Mouse (Mus musculus) mesoderm, embryonic 11.5 days (tissue): ENCODE data around the gene Nlrp9b.
"Not testable (repeated sequence)": the region's sequence is repeated elsewhere in the genome, so short reads cannot be mapped to it uniquely, and the experiment has no call there.

ENCODE experiments used
- DNase-seq: peaks from one replicate; pipeline ENCODE4 v3.0.0-alpha.2; 2012; ENCODE audit warnings: low read depth, low spot score

Gene Nlrp9b

DNA sequence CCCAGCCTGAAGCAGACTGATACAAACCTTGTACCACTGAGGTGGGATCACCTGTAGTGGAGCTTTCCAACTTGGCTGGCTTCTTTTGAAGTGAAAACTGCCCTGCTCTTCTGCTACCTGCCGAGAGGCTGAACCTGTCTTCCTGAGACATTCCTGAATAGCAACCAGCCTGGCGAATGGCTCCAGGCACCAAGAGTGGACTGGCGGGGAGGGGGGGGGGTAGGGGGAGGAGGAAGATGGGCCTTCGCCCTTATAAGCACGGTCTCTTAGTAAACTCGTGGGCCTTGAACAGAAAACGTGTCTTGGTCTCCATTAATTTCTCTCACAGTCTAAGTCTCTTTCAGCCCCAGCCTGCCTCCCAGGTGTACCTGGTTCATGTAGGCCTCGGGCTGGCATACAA lies at the start of gene Nlrp9b:
TSS of gene Nlrp9b (plus strand) at position 301 of the 400 bp plus-strand sequence.
- not testable (repeated sequence) for DNase-seq

DNA sequence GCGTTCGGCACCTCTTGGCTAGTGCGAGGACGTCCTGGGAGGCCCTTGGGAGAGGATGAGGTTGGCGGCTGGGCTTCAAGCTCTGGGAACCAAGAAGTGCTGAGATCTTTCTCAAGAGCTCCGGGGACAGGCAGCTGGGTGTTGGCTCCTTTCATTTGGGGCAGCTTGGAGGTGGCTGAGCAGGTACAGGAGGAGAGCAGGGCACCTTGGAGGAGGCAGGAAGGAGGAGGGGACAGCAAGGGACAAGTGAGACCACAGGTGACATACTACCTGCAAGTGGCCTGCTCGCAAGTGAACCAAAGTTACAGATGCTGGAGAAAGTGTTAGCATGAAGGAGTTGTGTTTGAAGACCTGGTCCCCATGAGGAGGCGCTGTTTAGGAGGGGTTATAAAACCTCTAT lies 46.6 kb upstream of the Nlrp9b start:
- no peak for DNase-seq

DNA sequence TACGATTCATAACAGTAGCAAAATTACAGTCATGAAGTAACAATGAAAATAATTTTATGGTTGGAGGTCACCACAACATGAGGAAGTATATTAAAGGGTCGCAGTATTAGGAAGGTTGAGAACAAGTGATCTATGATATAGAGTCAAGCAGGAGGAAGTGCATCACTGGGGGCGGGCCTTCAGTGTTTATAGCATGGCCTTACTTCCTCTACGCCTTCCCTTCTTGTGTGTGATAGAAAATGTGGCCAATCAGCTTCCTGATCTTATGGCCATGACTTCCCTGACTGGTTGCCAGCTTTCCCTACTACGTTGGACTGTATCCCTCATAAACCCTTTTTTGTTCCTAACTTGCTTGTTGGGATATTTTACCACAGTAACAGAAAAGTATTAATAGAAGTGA lies 46.1 kb upstream of the Nlrp9b start:
- no peak for DNase-seq

DNA sequence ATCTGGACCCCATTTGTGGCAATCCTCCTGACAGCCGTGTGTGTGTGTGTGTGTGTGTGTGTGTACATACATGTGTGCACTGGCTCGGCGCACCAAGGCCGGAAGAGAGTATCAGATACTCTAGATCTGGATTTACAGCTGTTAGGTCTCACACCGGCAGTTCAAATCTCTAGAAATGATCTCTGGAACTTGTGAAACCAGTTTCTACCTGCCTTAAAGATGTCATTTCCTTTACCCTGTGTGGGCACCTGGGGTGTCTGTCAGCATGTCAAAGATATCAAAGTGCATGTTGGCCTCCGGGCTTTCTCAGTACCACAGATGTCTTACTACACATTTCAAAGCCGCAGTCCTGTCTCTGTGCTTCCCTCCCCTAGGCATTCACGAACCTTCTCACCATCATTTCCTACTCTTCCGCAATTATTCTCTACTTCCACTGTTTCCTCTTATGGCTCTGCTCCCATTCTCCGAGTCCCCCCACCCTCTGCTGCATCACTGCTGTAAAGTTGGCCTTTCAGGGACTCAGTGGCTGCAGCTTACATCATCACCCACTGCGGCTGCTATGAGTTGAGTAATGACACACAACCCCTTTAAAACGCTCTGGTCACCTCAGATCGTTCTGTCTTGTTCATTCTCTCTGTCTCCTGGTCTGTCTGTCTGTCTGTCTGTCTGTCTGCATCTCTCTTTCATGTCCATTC lies 45.3 kb upstream of the Nlrp9b start:
- no peak for DNase-seq

DNA sequence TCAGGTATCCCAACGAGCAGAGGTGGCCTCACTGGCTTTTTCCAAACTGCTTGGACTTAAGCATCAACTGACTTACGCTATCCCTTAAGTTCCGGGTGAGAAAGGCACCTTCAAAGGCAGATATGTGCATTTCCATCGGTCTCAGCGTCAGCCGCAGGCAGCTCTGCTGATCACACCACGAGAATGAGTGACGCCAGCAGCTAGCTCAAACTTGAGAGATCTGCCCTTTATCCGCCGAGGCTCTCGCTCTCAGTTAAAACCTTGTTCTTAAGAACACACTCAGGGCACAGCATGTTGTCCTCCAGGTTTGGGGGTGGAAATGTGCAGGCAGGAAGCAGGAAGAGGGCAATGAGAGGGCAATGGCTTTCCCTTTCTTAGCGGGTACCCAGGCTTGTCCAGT lies 42.3 kb upstream of the Nlrp9b start:
- no peak for DNase-seq

DNA sequence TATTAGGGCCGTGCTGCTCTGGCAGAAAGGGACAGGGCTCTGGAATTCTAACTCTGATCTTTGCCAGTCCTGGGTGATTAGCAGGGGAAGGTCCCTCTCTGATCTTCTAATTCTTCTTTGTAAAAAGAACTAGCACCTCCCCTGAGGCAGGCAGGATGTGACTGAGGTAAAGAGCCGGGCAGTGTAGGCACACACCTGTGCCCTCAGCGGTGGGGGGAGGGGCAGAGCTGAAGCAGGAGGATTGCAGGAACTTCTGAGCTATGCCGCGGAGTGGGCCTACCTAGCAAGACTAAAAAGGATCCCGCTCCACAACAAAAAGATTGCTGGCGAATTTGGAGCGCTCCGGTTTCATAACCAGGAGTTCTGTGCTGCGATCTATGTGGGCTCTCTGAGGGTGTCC lies 41.3 kb upstream of the Nlrp9b start:
- DNase-seq: no peak

DNA sequence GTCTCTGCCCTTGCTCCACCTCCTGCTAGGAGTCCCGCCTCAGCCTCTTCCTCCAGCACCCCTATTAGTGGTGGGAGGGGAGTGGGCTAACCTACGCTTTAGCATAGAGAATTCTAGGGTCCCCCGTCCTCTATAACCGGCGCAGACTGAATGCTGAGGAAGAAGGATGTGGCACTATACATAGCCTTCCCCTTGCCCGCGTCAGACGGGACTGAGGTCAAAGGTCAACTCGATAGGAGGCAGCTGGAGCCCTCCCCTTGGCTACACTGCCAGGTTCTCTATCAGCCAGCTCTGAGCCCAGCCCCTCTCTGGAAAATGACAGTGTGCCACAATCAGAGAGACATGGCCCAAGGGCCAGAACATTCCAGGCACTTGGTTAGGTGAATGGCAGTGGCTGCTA lies 40.7 kb upstream of the Nlrp9b start, which contains the start of gene Igsf23:
TSS of gene Igsf23 (minus strand) at position 168 of the 400 bp plus-strand sequence.
- no peak for DNase-seq

DNA sequence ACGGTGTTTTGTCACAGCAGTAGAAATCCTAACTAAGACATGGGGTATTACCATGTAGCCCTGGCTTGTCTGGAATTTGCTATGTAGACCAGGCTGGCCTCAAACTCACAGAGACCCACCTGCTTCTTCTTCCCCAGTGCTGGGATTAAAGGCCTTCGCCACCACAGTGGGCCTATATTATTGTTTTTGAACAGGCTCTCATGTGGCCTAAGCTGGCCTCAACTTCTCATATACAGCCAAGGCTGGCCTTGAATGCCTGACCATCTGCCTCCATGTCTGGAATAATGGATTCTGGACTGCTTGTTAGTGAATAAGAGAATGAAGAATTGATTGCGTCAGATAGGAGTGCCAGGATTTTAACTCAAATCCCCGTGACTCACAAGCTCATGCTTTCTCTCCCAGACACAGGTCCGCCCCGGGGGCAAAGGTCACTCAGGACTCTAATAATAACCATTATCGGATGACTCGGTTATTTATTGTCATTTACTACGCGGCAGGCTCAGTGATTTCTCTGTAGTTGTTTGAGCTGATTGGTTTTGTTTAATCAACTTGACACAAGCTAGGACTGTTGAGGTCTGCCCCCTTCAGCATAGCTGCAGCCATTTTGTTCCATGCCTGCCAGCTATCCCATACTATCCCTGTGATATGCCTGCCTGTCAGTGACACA lies 38.8 kb upstream of the Nlrp9b start:
- DNase-seq: no peak

DNA sequence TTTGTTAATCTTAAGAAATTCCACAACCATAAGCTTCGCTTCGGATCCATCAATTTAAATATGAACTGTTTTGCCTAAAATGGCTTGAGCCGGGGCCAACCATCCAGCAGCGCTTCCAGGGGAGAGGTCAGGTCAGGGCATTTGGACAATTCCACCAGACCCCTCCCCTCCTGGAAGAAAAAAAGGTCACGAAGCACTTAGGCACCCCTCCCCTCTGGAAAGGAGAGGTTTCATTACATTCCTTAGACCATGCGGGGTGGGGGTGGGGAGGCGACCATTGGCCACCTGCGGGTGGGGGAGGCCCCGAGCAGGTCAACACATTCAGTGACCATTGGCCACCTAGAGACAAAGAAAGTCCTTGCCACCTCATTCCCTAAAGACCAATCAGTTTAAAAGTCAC lies 38.2 kb upstream of the Nlrp9b start:
- no peak for DNase-seq

DNA sequence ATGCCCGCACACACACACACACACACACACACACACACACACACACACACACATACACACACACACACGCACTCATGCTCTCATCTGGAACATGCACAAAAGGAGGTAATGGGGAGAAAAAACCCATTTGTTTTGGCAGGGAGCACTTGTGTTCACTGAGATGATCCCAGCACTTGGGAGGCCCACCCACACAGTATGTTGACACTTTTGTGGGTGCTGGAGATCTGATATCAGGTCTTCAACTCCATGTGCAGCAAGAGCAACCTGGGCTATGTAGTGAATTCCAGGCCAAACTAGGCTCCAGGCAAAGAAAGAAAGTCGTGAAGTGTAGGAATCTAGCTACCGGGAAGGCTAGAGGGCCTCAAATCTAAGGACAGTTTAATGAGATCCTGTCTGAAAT lies 35.4 kb upstream of the Nlrp9b start:
- no peak for DNase-seq

DNA sequence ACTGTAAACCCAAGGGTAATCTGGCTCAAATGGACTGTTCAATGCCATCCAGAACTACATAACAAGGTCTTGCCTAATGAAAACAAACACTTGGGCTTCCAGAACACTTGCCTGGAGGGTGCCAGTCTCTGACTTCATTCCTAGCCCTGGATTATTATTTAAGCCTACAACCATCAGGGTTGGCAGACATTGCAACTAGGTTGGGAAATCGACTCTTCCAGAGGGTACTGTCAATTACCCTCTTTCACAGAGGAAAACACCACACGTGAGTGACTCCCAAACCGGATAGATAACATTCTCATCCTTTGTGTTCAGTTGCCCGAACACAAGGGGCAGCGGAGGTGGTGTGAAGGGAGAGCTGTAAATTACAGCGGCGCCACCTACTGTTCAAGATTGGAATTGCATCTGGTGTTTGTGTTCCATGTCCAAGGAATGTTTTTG lies 34.9 kb upstream of the Nlrp9b start:
- peak; percentile 92 for DNase-seq

DNA sequence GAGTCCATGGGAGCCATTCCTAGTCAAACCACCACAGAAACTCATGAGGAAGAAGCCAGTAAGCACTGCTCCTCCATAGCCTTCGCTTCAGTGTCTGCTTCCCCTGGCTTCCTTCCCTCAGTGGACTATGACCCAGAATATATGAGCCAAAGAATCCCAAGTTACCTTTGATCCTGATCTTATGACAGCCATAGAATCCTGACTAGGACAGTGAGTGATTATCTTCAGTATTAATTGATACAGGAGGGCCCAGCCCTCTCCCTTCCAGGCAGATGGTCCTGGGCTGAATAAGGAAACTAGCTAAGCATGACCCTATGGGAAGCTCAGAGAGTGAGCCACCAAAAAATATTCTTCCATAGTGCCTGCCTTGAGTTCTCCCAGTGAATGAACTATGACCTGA lies 28.8 kb upstream of the Nlrp9b start:
- no peak for DNase-seq

DNA sequence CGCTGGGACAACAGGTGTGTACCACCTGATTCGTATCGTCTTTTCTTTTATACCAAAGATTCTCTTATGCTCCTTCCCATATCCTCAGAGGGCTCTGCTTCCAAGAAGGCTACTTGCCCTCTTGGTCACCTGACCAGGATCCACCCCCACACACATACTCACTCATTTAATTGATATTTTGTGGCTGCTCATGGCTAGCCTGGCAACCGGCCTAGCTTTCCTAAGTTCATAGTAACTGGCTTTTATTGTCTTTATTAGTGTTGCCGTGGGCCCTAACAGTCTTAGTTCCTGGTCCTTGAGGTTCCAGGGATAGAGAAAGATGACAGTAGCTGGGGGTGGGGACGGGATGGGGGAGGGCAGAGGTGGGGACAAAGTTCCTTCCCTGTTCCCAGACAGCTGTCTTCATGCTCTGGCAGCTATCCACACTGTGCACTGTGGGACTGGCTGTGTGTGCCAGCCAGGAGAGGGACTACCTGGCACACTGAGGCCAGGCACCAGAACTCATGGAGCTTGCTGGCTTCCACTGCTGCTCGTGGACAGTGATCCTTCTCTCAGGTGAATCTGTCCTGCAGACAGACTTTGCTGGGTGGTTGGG lies 26.2 kb upstream of the Nlrp9b start, which contains the start of gene Ceacam20:
TSS of gene Ceacam20 (plus strand) at position 428 of the 595 bp plus-strand sequence.
- no peak for DNase-seq

DNA sequence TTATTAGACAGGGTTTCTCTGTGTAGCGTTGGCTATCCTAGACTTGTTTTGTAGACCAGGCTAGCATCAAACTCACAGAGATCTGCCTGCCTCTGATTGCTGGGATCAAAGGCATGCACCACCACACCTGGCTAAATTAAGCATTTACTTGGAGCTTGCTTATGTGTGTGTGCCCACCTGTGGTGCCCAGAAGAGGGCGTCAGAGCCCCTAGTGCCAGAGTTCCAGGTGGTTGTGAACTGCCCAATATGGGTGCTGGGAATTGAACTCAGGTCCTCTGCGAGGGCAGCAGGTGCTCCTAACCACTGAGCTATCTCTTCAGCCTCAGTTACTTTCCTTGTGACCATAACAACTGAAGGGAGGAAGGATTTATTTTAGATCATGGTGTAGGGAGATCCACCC lies 22.2 kb upstream of the Nlrp9b start:
- no peak for DNase-seq

DNA sequence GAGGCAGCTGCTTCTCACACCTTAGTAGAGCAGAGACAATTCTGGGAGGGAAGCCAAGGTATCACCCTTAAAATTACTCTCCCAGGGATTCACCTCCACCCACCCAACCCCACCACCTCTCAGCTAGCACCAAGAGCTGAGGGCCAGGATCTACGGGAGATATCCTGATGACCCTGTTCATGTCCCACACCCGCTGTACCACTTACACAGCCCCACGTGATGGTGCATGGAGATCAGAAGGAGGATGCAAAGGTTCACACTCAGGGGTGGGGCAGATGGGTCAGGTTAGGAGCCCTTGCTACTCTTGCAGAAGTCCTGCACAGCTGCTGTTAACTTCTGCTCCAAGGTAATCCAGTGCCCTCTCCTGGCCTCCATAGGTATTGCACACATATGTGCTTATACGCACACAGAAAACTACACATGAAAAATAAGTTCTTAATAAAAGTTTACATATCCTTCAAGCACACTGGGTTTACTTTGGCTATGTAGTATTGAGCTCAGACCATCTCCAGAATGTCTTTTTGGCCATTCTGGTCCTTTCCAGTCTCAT lies 21.6 kb upstream of the Nlrp9b start:
- no peak for DNase-seq

DNA sequence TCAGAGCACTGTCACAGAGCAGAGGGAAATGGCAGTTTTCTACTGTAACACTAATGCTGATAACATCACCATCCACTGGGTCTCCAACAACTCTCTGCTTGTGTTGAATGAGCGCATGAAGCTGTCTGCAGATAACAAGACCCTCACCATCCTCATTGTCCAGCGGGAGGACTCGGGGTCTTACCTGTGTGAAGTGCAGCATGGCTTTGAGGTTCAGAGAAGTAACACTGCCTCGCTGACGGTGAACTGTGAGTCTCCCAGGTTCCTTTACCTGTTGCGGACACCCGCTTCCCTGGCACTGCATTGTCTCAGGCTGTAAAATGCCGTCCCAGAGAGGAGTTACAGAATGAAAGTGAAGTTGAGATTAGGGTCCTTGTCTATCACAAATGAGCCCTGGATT lies 21.1 kb upstream of the Nlrp9b start:
- no peak for DNase-seq

DNA sequence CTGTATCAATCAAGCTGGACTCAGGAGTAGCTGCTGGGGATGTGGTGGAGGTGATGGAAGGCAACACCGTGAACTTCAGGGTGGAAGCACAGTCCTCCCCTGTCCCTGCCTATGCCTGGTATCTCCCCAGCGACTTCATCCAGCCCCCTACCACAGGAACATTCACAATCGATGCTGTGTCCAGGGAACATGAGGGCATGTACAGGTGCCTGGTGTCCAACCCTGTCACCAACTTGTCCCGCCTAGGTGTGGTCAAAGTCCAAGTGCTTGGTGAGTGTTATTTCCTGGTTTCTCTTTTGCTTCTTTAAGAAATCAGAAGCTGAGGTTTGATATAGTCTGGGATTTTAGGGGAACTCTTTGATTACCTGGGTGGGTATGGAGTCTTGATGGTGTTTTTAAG lies 19.7 kb upstream of the Nlrp9b start:
- no peak for DNase-seq

DNA sequence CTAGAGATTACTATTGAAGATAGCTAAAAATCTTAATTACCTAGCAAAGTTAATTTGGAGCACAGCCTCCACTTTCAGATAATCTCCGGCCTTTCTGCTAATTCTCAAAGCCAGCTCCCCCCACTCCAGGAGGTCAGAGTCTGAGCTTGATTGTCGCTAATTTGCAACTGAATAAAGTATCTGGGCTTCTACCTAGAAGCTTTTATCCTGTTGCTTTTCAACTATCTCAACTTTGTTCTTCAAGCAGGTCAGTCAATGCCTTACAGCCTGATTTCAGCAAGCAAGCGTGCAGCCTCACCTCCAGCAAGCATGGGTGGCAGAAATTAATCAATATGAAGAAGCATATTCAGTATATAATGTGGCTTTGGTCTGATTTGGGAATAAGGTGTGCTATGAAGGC lies 5.5 kb downstream of the Nlrp9b start:
- not testable (repeated sequence) for DNase-seq

DNA sequence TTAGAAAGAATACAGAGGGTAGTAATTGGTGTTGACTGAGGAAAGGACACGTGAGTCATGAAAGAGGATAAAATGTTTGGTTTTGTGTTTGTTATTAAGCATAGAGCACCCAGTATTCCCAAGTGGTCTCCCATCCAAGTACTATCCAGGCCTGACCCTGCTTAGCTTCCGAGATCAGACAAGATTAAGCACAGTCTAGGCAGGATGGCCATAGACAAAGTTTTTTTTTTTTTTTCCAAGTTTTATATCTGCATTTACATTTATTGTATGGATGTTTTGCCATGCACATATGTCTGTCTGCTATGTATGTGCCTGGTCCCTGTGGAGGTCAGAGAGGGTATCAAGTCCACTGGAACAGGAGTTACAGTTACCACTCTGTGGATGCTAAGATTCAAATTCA lies 18.7 kb downstream of the Nlrp9b start:
- no peak for DNase-seq

DNA sequence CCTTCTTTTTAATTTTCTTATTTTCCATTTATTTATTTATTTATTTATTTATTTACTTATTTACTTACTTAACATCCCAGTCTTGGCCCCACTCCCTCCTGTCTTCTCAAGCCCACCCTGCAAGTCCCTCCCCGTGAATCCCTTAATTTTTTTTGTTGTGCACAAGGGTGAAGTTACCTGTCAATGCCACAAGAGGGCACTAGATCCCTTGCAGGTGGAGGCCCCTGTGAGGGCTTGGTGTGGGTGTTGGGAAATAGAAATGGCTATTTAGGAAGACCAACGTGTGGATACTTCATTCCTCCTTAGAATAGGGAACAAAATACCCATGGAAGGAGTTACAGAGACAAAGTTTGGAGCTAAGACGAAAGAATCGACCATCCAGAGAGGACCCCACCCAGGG lies 72.8 kb downstream of the Nlrp9b start:
- DNase-seq: not testable (repeated sequence)

DNA sequence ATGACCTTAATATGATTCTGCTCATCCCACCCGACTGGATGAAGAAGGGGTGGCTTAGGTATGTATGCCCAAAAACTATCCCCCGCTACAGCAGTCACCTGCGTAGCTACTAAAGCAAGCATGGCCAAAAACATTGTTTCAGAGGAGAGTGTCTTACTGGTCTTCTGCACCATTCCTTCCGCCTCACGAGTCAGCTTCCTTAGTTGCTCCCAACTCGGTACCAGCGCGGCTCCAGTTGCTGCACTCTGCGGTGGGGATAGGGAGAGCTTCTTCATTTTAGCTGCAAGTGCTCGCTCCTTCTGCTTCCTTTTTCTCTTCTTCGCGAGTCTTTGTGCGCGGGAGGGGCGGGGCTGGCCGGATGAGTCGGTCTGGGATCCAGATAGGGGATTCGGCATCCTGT lies 86.9 kb downstream of the Nlrp9b start:
- not testable (repeated sequence) for DNase-seq

DNA sequence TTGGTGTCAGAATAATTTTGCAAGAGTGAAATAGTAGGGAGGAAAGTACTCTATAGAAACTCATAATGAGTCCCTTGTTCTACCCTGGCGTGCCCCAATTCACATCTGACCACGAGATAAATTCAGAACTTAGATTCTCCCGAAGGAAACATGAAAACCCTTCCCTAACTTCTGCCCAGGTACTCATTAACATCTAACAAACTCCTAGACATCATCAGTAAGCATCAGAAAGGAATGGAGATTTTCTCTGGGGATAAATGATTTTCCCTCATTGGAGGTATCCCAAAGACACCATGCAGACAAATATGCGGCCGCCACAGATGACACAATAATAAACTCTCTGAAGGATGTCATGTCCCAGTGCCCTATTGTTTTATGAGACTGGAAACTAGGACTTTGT lies 108.1 kb downstream of the Nlrp9b start, which contains the start of gene Vmn1r91:
TSS of gene Vmn1r91 (plus strand) at position 301 of the 400 bp plus-strand sequence.
- not testable (repeated sequence) for DNase-seq
